Mouse (Mus musculus): ENCODE data around the gene Ccdc8. TPM values are rescaled to one million over a fixed set of nuclear protein-coding genes. Genes with fewer than 3 reads are reported as not detected.

Gene Ccdc8
- polyA plus RNA-seq, 1 experiment from 2014 or later = 13.5 TPM

GRCm38 (mm10) chr7:17003230-17003960, 10.9 kb downstream of the Ccdc8 start:
- no peak for DNase-seq (ENCODE audit: low spot score)
- H3K27me3 ChIP-seq (ENCODE audit: insufficient read depth, poor library complexity, severe bottlenecking) = no peaks in the 10 kb centered on the region
- H3K4me3 ChIP-seq = no peak overlapping the region
- WGBS = 83% methylated on average over 7 of the region's 7 CpGs
- H3K36me3 ChIP-seq = peaks cover 76% of the 10 kb centered on the region
- no peak overlapping the region for H3K27ac ChIP-seq
- H3K4me1 ChIP-seq (replicated peaks) = no peaks in the 10 kb centered on the region
- 0 out of 2 replicates have a peak, but pooled peaks cover 4% of the 10 kb centered on the region for H3K9me3 ChIP-seq

GRCm38 (mm10) chr7:17004716-17005115, 12.2 kb downstream of the Ccdc8 start:
- Histone ChIP-seq H3K4me3 (no peak overlapping the region), H3K27ac (no peak overlapping the region), H3K9me3 (0 out of 2 replicates have a peak, but pooled peaks cover 4% of the 10 kb centered on the region), H3K27me3 (ENCODE audit: insufficient read depth, poor library complexity, severe bottlenecking) (no peaks in the 10 kb centered on the region), H3K4me1 (replicated peaks) (no peaks in the 10 kb centered on the region), H3K36me3 (peaks cover 79% of the 10 kb centered on the region)
- WGBS = 89% methylated on average over 7 of the region's 7 CpGs
- DNase-seq (ENCODE audit: low spot score) = no peak

GRCm38 (mm10) chr7:17007300-17007699, 14.8 kb downstream of the Ccdc8 start:
- 0 out of 2 replicates have a peak, but pooled peaks cover 4% of the 10 kb centered on the region for H3K9me3 ChIP-seq
- WGBS = 84% methylated on average over 4 of the region's 4 CpGs
- H3K36me3 ChIP-seq = peaks cover 91% of the 10 kb centered on the region
- no peak for DNase-seq (ENCODE audit: low spot score)
- H3K4me1 ChIP-seq (replicated peaks) = no peaks in the 10 kb centered on the region
- no peak overlapping the region for H3K4me3 ChIP-seq
- H3K27ac ChIP-seq = no peak overlapping the region
- H3K27me3 ChIP-seq (ENCODE audit: insufficient read depth, poor library complexity, severe bottlenecking) = no peaks in the 10 kb centered on the region

- Histone ChIP-seq H3K4me3 (no peak overlapping the region), H3K27me3 (ENCODE audit: insufficient read depth, poor library complexity, severe bottlenecking) (no peaks in the 10 kb centered on the region), H3K27ac (no peak overlapping the region), H3K36me3 (peaks cover 100% of the 10 kb centered on the region), H3K4me1 (replicated peaks) (no peaks in the 10 kb centered on the region), H3K9me3 (0 out of 2 replicates have a peak, but pooled peaks cover 4% of the 10 kb centered on the region)
- no peak for DNase-seq (ENCODE audit: low spot score)
- WGBS = 94% methylated on average over 16 of the region's 16 CpGs
Observed at GRCm38 (mm10) chr7:17009326-17010009, 17.0 kb downstream of the Ccdc8 start.

- Histone ChIP-seq H3K4me3 (no peak overlapping the region), H3K27me3 (ENCODE audit: insufficient read depth, poor library complexity, severe bottlenecking) (no peaks in the 10 kb centered on the region), H3K4me1 (replicated peaks) (no peaks in the 10 kb centered on the region), H3K27ac (no peak overlapping the region), H3K9me3 (0 out of 2 replicates have a peak, but pooled peaks cover under 1% of the 10 kb centered on the region), H3K36me3 (peaks cover 100% of the 10 kb centered on the region)
- 92% methylated on average over 5 of the region's 5 CpGs for whole genome bisulfite sequencing
- DNase-seq (ENCODE audit: low spot score) = no peak
Observed at GRCm38 (mm10) chr7:17010010-17010347, 17.5 kb downstream of the Ccdc8 start.

- Histone ChIP-seq H3K4me1 (replicated peaks) (no peaks in the 10 kb centered on the region), H3K36me3 (peaks cover 100% of the 10 kb centered on the region), H3K27me3 (ENCODE audit: insufficient read depth, poor library complexity, severe bottlenecking) (no peaks in the 10 kb centered on the region), H3K4me3 (no peak overlapping the region), H3K27ac (no peak overlapping the region), H3K9me3 (no peaks in the 10 kb centered on the region)
- DNase-seq (ENCODE audit: low spot score) = no peak
- 93% methylated on average over 7 of the region's 7 CpGs for WGBS
Observed at GRCm38 (mm10) chr7:17011909-17012590, 19.5 kb downstream of the Ccdc8 start.

GRCm38 (mm10) chr7:17015381-17015780, 22.9 kb downstream of the Ccdc8 start:
- DNase-seq (ENCODE audit: low spot score) = no peak
- Histone ChIP-seq H3K4me3 (no peak overlapping the region), H3K27me3 (ENCODE audit: insufficient read depth, poor library complexity, severe bottlenecking) (no peaks in the 10 kb centered on the region), H3K4me1 (replicated peaks) (no peaks in the 10 kb centered on the region), H3K9me3 (no peaks in the 10 kb centered on the region), H3K27ac (no peak overlapping the region), H3K36me3 (peaks cover 96% of the 10 kb centered on the region)
- 84% methylated on average over 6 of the region's 6 CpGs for WGBS

GRCm38 (mm10) chr7:17017036-17017435, 24.5 kb downstream of the Ccdc8 start:
- H3K4me3 ChIP-seq = no peak overlapping the region
- H3K27ac ChIP-seq = no peak overlapping the region
- no peaks in the 10 kb centered on the region for H3K9me3 ChIP-seq
- 94% methylated on average over 1 of the region's 1 CpGs for WGBS
- H3K27me3 ChIP-seq (ENCODE audit: insufficient read depth, poor library complexity, severe bottlenecking) = no peaks in the 10 kb centered on the region
- DNase-seq (ENCODE audit: low spot score) = no peak
- H3K4me1 ChIP-seq (replicated peaks) = no peaks in the 10 kb centered on the region
- peaks cover 96% of the 10 kb centered on the region for H3K36me3 ChIP-seq

GRCm38 (mm10) chr7:17017921-17018320, 25.4 kb downstream of the Ccdc8 start:
- no peak for DNase-seq (ENCODE audit: low spot score)
- peaks cover 96% of the 10 kb centered on the region for H3K36me3 ChIP-seq
- no peak overlapping the region for H3K27ac ChIP-seq
- no peaks in the 10 kb centered on the region for H3K9me3 ChIP-seq
- H3K4me1 ChIP-seq (replicated peaks) = no peaks in the 10 kb centered on the region
- 92% methylated on average over 2 of the region's 2 CpGs for WGBS
- no peak overlapping the region for H3K4me3 ChIP-seq
- no peaks in the 10 kb centered on the region for H3K27me3 ChIP-seq (ENCODE audit: insufficient read depth, poor library complexity, severe bottlenecking)

- peaks cover 96% of the 10 kb centered on the region for H3K36me3 ChIP-seq
- H3K27ac ChIP-seq = no peak overlapping the region
- no peaks in the 10 kb centered on the region for H3K9me3 ChIP-seq
- 96% methylated on average over 7 of the region's 7 CpGs for WGBS
- H3K27me3 ChIP-seq (ENCODE audit: insufficient read depth, poor library complexity, severe bottlenecking) = no peaks in the 10 kb centered on the region
- H3K4me1 ChIP-seq (replicated peaks) = peaks cover 9% of the 10 kb centered on the region
- no peak overlapping the region for H3K4me3 ChIP-seq
- DNase-seq (ENCODE audit: low spot score) = no peak
Observed at GRCm38 (mm10) chr7:17019426-17020166, 27.1 kb downstream of the Ccdc8 start.

- DNase-seq (ENCODE audit: low spot score) = no peak
- Histone ChIP-seq H3K4me3 (no peak overlapping the region), H3K4me1 (replicated peaks) (peaks cover 35% of the 10 kb centered on the region), H3K9me3 (no peaks in the 10 kb centered on the region), H3K27ac (no peak overlapping the region), H3K27me3 (ENCODE audit: insufficient read depth, poor library complexity, severe bottlenecking) (no peaks in the 10 kb centered on the region), H3K36me3 (peaks cover 82% of the 10 kb centered on the region)
- 97% methylated on average over 15 of the region's 15 CpGs for WGBS
Observed at GRCm38 (mm10) chr7:17022176-17022575, 29.7 kb downstream of the Ccdc8 start.

- Histone ChIP-seq H3K9me3 (0 out of 2 replicates have a peak, but pooled peaks cover 6% of the 10 kb centered on the region), H3K36me3 (peaks cover 71% of the 10 kb centered on the region), H3K4me3 (no peak overlapping the region), H3K4me1 (replicated peaks) (peaks cover 36% of the 10 kb centered on the region), H3K27ac (no peak overlapping the region), H3K27me3 (ENCODE audit: insufficient read depth, poor library complexity, severe bottlenecking) (no peaks in the 10 kb centered on the region)
- no peak for DNase-seq (ENCODE audit: low spot score)
- WGBS = 81% methylated on average over 4 of the region's 4 CpGs
Observed at GRCm38 (mm10) chr7:17023701-17024100, 31.2 kb downstream of the Ccdc8 start.

Measured in hindbrain, embryonic 10.5 days (tissue).